Mouse (Mus musculus) heart, embryonic 14.5 days (tissue): ENCODE data around the gene Myo9a. TPM values are rescaled to one million over a fixed set of nuclear protein-coding genes. Genes with fewer than 3 reads are reported as not detected.
A peak's percentile ranks its signal among the peaks of the same experiment; 100 is the strongest.
"Not testable (repeated sequence)": the region's sequence is repeated elsewhere in the genome, so short reads cannot be mapped to it uniquely, and the experiment has no call there.

Experiments used
- ATAC-seq: fragments of 200-750 bp; cut with Nextera tagmentation; 2 replicates; pipeline ENCODE4 v1.8.0; 2017; ENCODE audit warnings: low read depth, moderate TSS enrichment; ENCODE audit not compliant: insufficient number of reproducible peaks, insufficient read depth, low FRiP score
- H3K27ac ChIP-seq, 2 experiments: fragments of 200-500 bp in 1 of 2; fragments of 300-500 bp in 1 of 2; sonication (generic) in 1 of 2; replicated peaks in 1 of 2; 2 replicates each; pipeline ENCODE4 v1.5.1; 2012 to 2014; ENCODE audit warnings: low read depth in 2 of 2, low read length in 2 of 2, control low read depth in 1 of 2, mild to moderate bottlenecking in 1 of 2, mixed read lengths in 1 of 2; ENCODE audit not compliant: control insufficient read depth in 1 of 2, insufficient read depth in 1 of 2
- H3K27me3 ChIP-seq: fragments of 300-500 bp; sonication (generic); 2 replicates; pipeline ENCODE4 v1.6.1; 2014; ENCODE audit warnings: mild to moderate bottlenecking, low read length, control low read depth; ENCODE audit not compliant: control insufficient read depth, insufficient read depth
- H3K36me3 ChIP-seq: fragments of 300-500 bp; sonication (generic); 2 replicates; pipeline ENCODE4 v1.6.1; 2014; ENCODE audit warnings: mild to moderate bottlenecking, control low read depth, low read length, mixed read lengths; ENCODE audit not compliant: control insufficient read depth, insufficient read depth
- H3K4me1 ChIP-seq, 2 experiments: fragments of 200-500 bp in 1 of 2; fragments of 300-500 bp in 1 of 2; sonication (generic) in 1 of 2; 2 replicates each; pipeline ENCODE4 v1.6.1; 2012 to 2014; ENCODE audit warnings: low read length in 2 of 2, control low read depth in 1 of 2, mixed read lengths in 1 of 2; ENCODE audit not compliant: control insufficient read depth in 2 of 2, insufficient read depth in 2 of 2
- H3K4me2 ChIP-seq: fragments of 300-500 bp; sonication (generic); 2 replicates; pipeline ENCODE4 v1.6.1; 2014; ENCODE audit warnings: mild to moderate bottlenecking, low read length
- H3K4me3 ChIP-seq, 2 experiments: fragments of 200-500 bp in 1 of 2; fragments of 300-500 bp in 1 of 2; sonication (generic) in 1 of 2; 2 replicates each; pipeline ENCODE4 v1.5.1; 2012 to 2014; ENCODE audit warnings: low read length in 2 of 2, mild to moderate bottlenecking in 2 of 2, control low read depth in 1 of 2, low read depth in 1 of 2, moderate library complexity in 1 of 2; ENCODE audit not compliant: control insufficient read depth in 1 of 2, insufficient read depth in 1 of 2
- H3K9ac ChIP-seq: fragments of 300-500 bp; sonication (generic); 2 replicates; pipeline ENCODE4 v1.6.1; 2014; ENCODE audit warnings: mild to moderate bottlenecking, low read length
- H3K9me3 ChIP-seq: fragments of 300-500 bp; sonication (generic); 2 replicates; pipeline ENCODE4 v1.6.1; 2016; ENCODE audit warnings: low read length, control low read depth; ENCODE audit not compliant: control insufficient read depth
- WGBS: fragments of 180-500 bp; shearing (Covaris S2); extraction: QIAGEN DNeasy Blood & Tissue Kit; methylation state at CpG from one replicate; pipeline ENCODE4 v1.1.7; 2014; 5-methylcytosine and 5-hydroxymethylcytosine counted together
- polyA plus RNA-seq: library from polyadenylated mRNA; unstranded; fragments of >200 nt; fragmentation: Nextera tagmentation; extraction: Ambion mirVana; gene quantifications from 2 replicates; pipeline ENCODE4 v1.2.1, GENCODE M21; 2014

Gene Myo9a
- polyA plus RNA-seq, 1 experiment from 2014 or later, result 12.4 TPM

DNA sequence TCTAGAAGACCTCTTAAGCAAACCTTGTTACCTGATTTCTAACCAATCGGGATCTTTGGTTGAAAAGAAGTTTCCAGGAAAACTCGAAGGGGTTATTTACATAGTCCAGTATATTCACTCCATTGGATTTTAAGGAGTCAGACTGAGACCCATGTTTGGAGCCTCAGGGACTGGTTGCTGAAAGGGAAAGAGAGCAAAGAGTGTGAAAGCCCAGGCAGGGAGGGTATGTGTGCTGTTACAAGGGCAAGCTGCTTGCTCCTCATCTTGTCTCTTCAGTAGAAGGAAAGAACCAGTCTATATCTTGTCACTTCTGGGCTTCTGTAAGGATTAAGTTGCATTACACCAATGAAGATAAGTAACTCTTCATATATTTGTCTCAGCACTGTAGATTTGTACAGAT is 1.3 kb downstream of the Myo9a start:
- ATAC-seq, result no peak
- H3K4me2 ChIP-seq, result peak overlapping the region; percentile 92
- peaks cover 2 to 17% of the 10 kb centered on the region in 2 experiments; a peak in 3 of 4 replicates for H3K4me1 ChIP-seq
- peak overlapping the region; percentile 85 for H3K9ac ChIP-seq
- H3K27me3 ChIP-seq, result no peaks in the 10 kb centered on the region
- 10% methylated on average over 2 of the region's 2 CpGs for WGBS
- peak overlapping the region in 1 of 2 experiments; percentile 95; a peak in 2 of 4 replicates for H3K27ac ChIP-seq
- peak overlapping the region; percentile 87 to 93 for H3K4me3 ChIP-seq
- no peaks in the 10 kb centered on the region for H3K36me3 ChIP-seq
- no peaks in the 10 kb centered on the region for H3K9me3 ChIP-seq

GRCm38 (mm10) chr9:59755199-59755598 is 4.5 kb downstream of the Myo9a start:
- Histone ChIP-seq H3K27ac (no peak overlapping the region), H3K27me3 (no peaks in the 10 kb centered on the region), H3K4me2 (no peak overlapping the region), H3K9me3 (no peaks in the 10 kb centered on the region), H3K4me1 (peaks cover 0 to 4% of the 10 kb centered on the region in 2 experiments; a peak in 2 of 4 replicates), H3K4me3 (no peak overlapping the region), H3K36me3 (no peaks in the 10 kb centered on the region), H3K9ac (no peak overlapping the region)
- 66% methylated on average over 2 of the region's 2 CpGs for WGBS
- ATAC-seq, result no peak

DNA sequence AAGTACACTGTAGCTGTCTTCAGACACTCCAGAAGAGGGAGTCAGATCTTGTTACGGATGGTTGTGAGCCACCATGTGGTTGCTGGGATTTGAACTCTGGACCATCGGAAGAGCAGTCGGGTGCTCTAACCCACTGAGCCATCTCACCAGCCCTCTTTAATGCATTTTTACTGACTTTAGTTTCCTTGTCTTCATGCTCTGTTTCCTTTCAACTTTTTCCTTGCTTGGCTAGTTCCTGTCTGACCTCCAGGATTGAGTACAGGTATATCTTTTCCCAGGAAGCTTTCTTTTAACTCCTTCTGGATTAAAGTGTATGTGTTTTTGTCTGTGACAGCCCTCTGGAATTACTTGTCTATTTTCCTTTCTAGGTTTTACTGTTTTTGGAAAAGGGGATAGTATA is 6.3 kb downstream of the Myo9a start:
- not testable (repeated sequence) for H3K9ac ChIP-seq, H3K4me3 ChIP-seq, ATAC-seq, H3K9me3 ChIP-seq, H3K27me3 ChIP-seq, H3K4me2 ChIP-seq, H3K27ac ChIP-seq, H3K4me1 ChIP-seq, H3K36me3 ChIP-seq
- WGBS, result 88% methylated on average over 2 of the region's 3 CpGs

DNA sequence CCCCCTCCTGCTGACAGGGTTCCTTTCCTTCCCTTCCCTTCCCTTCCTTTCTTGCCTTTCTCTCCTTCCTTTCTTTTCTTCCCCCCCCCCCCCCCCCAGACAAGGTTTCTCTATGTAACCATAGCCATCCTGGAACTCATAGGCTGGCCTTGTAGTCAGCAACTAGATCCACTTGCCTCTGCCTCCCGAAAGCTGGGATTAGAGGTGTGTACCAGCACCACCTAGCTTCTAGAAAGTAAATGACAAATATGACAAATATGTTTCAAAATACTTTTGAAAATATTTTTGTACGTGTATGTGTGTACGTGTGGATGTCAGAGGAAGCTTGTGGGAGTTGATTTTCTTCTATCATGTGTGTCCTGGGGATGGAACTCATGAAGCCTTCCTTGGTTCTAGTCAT is 9.8 kb downstream of the Myo9a start:
- Histone ChIP-seq H3K4me3 (no peak overlapping the region), H3K27ac (no peak overlapping the region), H3K4me1 (no peaks in the 10 kb centered on the region), H3K36me3 (no peaks in the 10 kb centered on the region), H3K9ac (no peak overlapping the region), H3K4me2 (no peak overlapping the region), H3K27me3 (no peaks in the 10 kb centered on the region), H3K9me3 (no peaks in the 10 kb centered on the region)
- 52% methylated on average over 3 of the region's 3 CpGs for WGBS
- ATAC-seq, result no peak

GRCm38 (mm10) chr9:59766966-59767461 is 16.3 kb downstream of the Myo9a start:
- H3K27me3 ChIP-seq, H3K36me3 ChIP-seq, H3K9me3 ChIP-seq, H3K4me1 ChIP-seq, H3K27ac ChIP-seq, ATAC-seq, H3K4me3 ChIP-seq, H3K9ac ChIP-seq, H3K4me2 ChIP-seq: not testable (repeated sequence)
- WGBS, result 87% methylated on average over 12 of the region's 13 CpGs

DNA sequence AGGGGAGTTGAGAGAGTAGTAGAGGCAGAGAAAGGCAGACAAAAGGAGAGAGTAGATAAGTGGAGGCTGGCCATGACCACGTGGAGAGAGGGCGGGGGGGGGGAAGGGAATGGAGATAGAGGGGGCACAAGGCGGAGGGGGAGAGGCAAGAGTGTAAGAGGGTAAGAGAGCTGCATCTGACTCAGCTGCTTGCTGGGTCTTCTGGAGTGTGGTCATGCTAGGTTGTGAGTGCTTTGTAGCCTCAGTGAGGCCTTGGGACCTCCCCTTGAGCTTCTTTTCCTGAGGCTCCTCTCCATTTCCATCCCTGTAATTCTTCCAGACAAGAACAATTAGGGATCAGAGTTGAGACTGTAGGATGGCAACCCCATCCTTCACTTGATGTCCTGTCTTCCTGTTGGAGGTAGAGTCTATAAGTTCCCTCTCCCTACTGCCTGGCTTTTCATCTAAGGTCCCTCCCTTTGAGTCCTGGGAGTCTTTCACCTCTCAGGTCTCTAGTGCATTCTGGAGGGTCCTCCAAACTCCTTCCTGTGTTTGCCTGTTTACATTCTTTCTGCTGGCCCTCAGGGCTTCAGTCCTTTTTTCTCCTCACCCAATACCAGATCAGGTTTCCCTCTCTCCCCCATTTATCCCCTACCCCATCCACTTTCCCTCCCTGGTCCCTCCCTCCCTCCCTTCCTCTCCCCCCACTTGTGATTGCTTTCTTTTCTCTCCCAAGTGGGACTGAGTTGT is 55.5 kb downstream of the Myo9a start:
- not testable (repeated sequence) for H3K9me3 ChIP-seq, H3K4me3 ChIP-seq, H3K9ac ChIP-seq, H3K27me3 ChIP-seq, H3K4me2 ChIP-seq, H3K4me1 ChIP-seq, H3K27ac ChIP-seq, ATAC-seq
- 68% methylated on average over 3 of the region's 3 CpGs for WGBS
- H3K36me3 ChIP-seq, result peaks cover 43% of the 10 kb centered on the region

GRCm38 (mm10) chr9:59884551-59884950 is 133.9 kb downstream of the Myo9a start:
- no peaks in the 10 kb centered on the region for H3K4me1 ChIP-seq
- H3K4me2 ChIP-seq, result no peak overlapping the region
- no peak overlapping the region for H3K9ac ChIP-seq
- no peak for ATAC-seq
- H3K4me3 ChIP-seq, result no peak overlapping the region
- H3K27me3 ChIP-seq, result no peaks in the 10 kb centered on the region
- H3K36me3 ChIP-seq, result peaks cover 18% of the 10 kb centered on the region
- no peaks in the 10 kb centered on the region for H3K9me3 ChIP-seq
- no peak overlapping the region for H3K27ac ChIP-seq

DNA sequence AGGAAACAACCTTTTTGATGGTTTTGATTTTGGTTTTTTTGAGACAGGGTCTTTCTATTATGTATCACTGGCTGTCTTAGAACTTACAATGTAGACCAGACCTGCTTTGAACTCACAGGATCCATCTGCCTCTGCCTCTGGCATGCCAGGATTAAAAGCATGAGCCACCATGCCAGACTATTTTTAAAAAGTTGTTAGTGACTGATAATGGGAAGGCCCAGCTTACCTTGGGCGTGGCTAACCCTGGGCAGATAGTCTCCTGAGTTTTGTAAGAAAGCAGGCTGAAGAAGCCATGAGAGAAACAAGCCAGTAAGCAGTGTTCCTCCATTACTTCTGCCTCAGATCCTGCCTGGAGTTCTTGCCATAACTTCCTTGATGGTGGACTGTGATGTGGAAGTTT is 152.7 kb downstream of the Myo9a start:
- WGBS, result 48% methylated on average over 1 of the region's 1 CpGs
- H3K4me2 ChIP-seq, result no peak overlapping the region
- H3K9me3 ChIP-seq, result no peaks in the 10 kb centered on the region
- H3K27me3 ChIP-seq, result no peaks in the 10 kb centered on the region
- no peak overlapping the region for H3K4me3 ChIP-seq
- H3K27ac ChIP-seq, result no peak overlapping the region
- H3K9ac ChIP-seq, result no peak overlapping the region
- peaks cover 24% of the 10 kb centered on the region for H3K36me3 ChIP-seq
- H3K4me1 ChIP-seq, result no peaks in the 10 kb centered on the region; a peak in 1 of 4 replicates
- ATAC-seq, result no peak
